Mouse (Mus musculus) WW6 (cell line): ENCODE measurements around the gene Scg3.
"Not testable (repeated sequence)": the region's sequence is repeated elsewhere in the genome, so short reads cannot be mapped to it uniquely, and the experiment has no call there.

Source experiments
- DNase-seq: peaks from one replicate; pipeline ENCODE4 v3.0.0-alpha.2; 2013; ENCODE audit warnings: low read depth, low spot score

Scg3 gene

GRCm38 (mm10) chr9:75683426-75684191 is at the start of gene Scg3:
TSS of gene Scg3 (minus strand) at chr9:75684056.
- peak; percentile 81 for DNase-seq

DNA sequence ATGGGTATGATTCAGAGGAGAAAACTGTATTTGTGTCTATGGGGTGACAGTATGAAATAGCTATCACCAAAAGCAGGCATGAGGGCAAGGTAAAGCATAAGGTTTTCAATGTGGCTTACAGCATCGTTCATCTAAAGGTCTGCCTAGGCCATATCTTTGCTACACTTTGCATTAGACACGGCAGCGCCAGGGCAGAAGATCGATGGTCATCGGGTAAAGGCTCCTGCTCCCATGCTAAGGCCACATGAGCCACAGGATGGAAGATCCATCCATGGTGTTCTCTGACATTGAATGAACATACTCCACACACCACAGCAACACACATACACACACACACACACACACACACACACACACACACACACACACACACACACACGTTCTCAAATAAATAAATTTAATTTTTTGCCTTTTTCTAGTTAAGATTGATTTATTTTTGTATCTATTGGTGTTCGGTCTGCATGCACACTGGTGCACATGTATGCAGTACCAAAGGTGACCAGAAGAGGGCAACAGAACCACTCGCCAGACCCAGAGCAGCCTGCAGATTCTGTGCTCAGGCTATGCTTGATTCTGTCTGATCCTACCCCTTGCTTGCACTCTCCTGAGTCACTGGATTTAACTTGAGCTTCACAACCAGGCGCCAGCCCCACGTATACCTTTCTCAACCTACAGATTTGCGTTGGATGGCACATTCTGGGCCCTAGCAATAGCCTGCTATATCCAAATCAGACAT is 36.3 kb upstream of the Scg3 start:
- peak; percentile 38 for DNase-seq

- no peak for DNase-seq
These were observed 35.6 kb upstream of the Scg3 start for GRCm38 (mm10) chr9:75719481-75719880.

DNA sequence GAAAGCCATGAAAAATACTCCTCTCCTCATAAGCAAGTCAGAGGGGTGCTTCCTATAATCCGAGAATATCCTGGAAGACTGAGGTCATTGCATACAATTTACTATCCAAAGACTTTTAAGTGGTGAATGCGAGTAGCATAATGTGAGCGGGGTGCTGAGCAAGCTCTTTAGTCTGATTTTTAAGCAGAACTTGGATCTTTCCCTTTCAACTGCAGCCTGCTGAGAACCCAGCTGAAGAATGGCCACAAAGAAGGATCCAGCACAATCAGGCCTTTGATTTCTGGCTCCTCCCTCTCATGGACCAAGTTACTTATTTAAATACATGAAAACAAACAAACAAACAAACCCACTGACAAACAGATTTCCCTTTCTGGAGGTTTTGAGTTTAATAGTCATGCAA is 916 bp upstream of the Scg3 start:
- DNase-seq = no peak

GRCm38 (mm10) chr9:75684292-75684691 is 436 bp upstream of the Scg3 start:
- DNase-seq = no peak

DNA sequence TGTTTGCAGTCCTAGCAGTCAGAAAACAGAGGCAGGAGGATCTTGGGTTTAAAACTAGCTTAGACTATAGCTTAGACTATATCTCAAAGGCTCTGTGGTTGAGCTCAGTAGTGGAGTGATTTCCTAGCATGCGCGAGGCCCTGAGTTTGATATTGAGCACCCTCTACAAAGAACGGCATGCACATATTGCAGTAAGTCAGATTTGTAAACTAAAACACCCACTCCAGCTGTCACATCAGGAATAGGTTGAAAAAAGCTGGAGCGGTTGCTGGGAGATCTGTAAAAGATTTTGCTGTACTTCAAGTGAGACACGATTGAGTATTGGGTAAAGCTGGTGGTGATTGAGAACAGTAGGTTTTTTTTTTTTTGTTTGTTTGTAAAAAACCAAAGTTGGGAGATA is 3.2 kb downstream of the Scg3 start:
- no peak for DNase-seq

GRCm38 (mm10) chr9:75679629-75680028 is 4.2 kb downstream of the Scg3 start:
- no peak for DNase-seq

- no peak for DNase-seq
These were observed 5.5 kb downstream of the Scg3 start for GRCm38 (mm10) chr9:75678341-75678740.

DNA sequence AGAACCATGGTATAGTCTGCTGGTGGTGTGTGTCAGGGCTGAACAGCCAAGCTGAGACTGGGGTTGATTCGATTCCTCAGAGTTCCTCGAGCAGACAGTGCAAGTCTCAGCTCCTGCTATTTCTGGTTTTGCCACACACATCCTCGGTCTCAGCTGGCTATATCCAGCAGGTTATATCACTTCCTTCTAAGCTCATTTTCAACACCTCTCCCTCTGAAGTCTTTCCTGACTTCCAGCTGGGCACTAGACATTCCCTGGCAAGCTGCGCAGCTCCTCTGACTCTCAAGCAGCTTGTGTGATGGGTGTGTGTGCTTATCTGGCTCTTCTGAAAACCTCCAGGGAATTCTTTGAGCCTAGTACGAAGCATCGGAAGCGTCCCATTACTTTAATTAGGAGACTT is 7.6 kb downstream of the Scg3 start:
- DNase-seq = no peak

DNA sequence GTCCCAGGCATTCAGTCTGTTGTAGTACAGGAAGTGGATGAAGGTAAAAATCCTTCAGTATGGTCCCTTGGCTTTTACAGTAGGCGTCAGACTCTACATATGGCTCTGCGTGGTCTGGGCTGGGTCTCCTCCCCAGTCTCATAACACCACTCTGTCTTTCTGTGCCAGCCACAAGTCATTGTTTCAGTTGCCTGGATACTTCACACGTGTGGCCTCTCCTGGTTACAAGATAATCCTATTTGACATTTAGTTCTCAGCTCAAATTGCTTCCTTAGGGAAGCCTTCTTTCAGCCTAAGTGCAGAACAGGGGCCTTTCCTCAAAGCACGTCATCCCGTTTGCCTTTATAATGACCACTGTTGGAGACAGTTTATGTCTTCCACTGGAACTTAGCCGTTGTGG is 11.1 kb downstream of the Scg3 start:
- no peak for DNase-seq

GRCm38 (mm10) chr9:75666612-75667011 is 17.2 kb downstream of the Scg3 start:
- no peak for DNase-seq

DNA sequence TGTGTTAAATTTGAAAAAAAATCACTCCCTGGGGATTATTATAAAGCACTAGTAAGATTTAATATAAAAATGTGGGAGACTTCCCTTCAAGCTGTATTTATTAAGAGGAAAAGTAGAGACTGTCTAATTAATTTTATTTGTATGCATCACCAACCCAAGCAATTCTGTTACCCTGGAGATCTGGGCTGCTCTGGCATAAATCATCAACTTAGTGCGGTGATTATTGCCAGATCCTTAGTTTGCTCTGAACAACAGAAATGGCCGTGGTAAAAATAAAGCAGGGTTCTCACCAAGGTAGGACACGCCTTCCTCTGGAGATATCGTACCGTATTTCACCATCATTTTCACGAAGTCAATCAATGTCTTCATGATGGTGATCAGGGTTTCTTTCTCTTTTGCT is 18.5 kb downstream of the Scg3 start:
- DNase-seq = no peak

GRCm38 (mm10) chr9:75660917-75661316 is 22.9 kb downstream of the Scg3 start:
- no peak for DNase-seq

- not testable (repeated sequence) for DNase-seq
These were observed 27.4 kb downstream of the Scg3 start for GRCm38 (mm10) chr9:75656456-75656855.

- no peak for DNase-seq
These were observed 29.6 kb downstream of the Scg3 start for GRCm38 (mm10) chr9:75653981-75654911.

DNA sequence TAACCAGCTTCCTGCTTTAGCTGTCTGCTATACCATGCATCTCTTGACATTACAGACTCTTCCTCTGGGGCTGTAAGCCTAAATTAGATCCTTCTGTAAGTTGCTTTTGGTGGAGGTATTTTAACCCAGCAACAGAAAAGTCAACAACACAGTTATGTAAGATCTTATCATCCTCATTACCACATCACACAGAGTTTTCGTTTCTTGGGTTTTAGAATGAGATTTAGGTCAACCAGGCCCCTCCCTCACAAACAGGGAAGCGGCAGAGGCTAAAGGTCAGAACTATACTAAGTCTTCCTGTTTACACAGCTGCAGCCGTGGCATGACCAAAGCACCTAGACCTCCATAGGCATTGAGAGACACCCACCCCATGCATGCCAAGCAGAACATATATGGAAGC is 38.5 kb downstream of the Scg3 start:
- DNase-seq = no peak

GRCm38 (mm10) chr9:75634226-75634625 is 49.6 kb downstream of the Scg3 start:
- DNase-seq = no peak

GRCm38 (mm10) chr9:75633603-75634002 is 50.3 kb downstream of the Scg3 start:
- no peak for DNase-seq

DNA sequence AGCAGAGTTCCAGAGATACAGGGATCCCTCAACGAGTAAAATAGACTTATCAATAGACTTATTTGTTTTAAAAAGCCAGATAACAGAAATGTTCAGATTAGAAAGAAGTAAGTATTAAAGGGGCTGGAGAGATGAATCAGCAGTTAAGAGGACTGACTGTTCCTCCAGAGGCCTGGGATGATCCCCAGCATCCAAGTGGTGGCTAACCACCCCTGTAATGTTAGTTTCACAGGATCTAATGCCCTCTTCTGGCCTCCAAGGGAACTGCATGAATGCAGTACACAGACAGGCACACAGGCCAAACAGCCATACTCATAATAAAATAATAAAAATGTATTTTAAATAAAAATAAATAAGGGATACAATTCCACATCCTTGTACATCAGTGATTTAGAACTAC is 51.0 kb downstream of the Scg3 start:
- peak; percentile 20 for DNase-seq

- DNase-seq = no peak
These were observed 51.7 kb downstream of the Scg3 start for GRCm38 (mm10) chr9:75632111-75632510.

GRCm38 (mm10) chr9:75630823-75631454 is 52.9 kb downstream of the Scg3 start:
- no peak for DNase-seq

GRCm38 (mm10) chr9:75626308-75626604 is 57.6 kb downstream of the Scg3 start:
- DNase-seq = no peak
